Mouse (Mus musculus): ENCODE measurements around the gene Inpp5a. TPM values are rescaled to one million over a fixed set of nuclear protein-coding genes. Genes with fewer than 3 reads are reported as not detected.

The Inpp5a gene
- polyA plus RNA-seq, 2 experiments from 2014 or later = 4.8 to 6.5 TPM

GRCm38 (mm10) chr7:139450186-139450998, 61.5 kb downstream of the Inpp5a start:
- ATAC-seq = no peak

GRCm38 (mm10) chr7:139451711-139452110, 62.8 kb downstream of the Inpp5a start:
- ATAC-seq = no peak

GRCm38 (mm10) chr7:139452199-139452598, 63.3 kb downstream of the Inpp5a start:
- ATAC-seq = no peak

GRCm38 (mm10) chr7:139453198-139453597, 64.3 kb downstream of the Inpp5a start:
- ATAC-seq = no peak

GRCm38 (mm10) chr7:139454285-139454684, 65.4 kb downstream of the Inpp5a start:
- no peak for ATAC-seq

- no peak for ATAC-seq
These were observed 67.8 kb downstream of the Inpp5a start for GRCm38 (mm10) chr7:139456759-139457158.

- no peak for ATAC-seq
These were observed 72.4 kb downstream of the Inpp5a start for GRCm38 (mm10) chr7:139461344-139461743.

- ATAC-seq = no peak
These were observed 73.2 kb downstream of the Inpp5a start for GRCm38 (mm10) chr7:139462142-139462541.

GRCm38 (mm10) chr7:139465538-139465937, 76.6 kb downstream of the Inpp5a start:
- ATAC-seq = no peak

- ATAC-seq = no peak
These were observed 77.7 kb downstream of the Inpp5a start for GRCm38 (mm10) chr7:139466484-139467176.

- no peak for ATAC-seq
These were observed 78.4 kb downstream of the Inpp5a start for GRCm38 (mm10) chr7:139467177-139467895.

GRCm38 (mm10) chr7:139467896-139468279, 79.0 kb downstream of the Inpp5a start:
- ATAC-seq = no peak

- ATAC-seq = no peak
These were observed 79.5 kb downstream of the Inpp5a start for GRCm38 (mm10) chr7:139468440-139468839.

GRCm38 (mm10) chr7:139469457-139469856, 80.5 kb downstream of the Inpp5a start:
- no peak for ATAC-seq

GRCm38 (mm10) chr7:139470481-139470880, 81.6 kb downstream of the Inpp5a start:
- ATAC-seq = no peak

GRCm38 (mm10) chr7:139472052-139472451, 83.1 kb downstream of the Inpp5a start:
- ATAC-seq = no peak

- peak; percentile 61 for ATAC-seq
These were observed 84.1 kb downstream of the Inpp5a start for GRCm38 (mm10) chr7:139472865-139473549.

GRCm38 (mm10) chr7:139475896-139476295, 87.0 kb downstream of the Inpp5a start:
- no peak for ATAC-seq

- no peak for ATAC-seq
These were observed 87.8 kb downstream of the Inpp5a start for GRCm38 (mm10) chr7:139476700-139477099.

GRCm38 (mm10) chr7:139477748-139478147, 88.8 kb downstream of the Inpp5a start:
- no peak for ATAC-seq

- ATAC-seq = no peak
These were observed 90.2 kb downstream of the Inpp5a start for GRCm38 (mm10) chr7:139479077-139479476.

- no peak for ATAC-seq
These were observed 90.7 kb downstream of the Inpp5a start for GRCm38 (mm10) chr7:139479626-139480025.
